9 mouse cellular contexts compared by ENCODE assay signal in genomic region chr5:52051383-52052071, GRCm38 (mm10).
A peak's percentile ranks its signal among the peaks of the same experiment; 100 is the strongest.
DNase-seq lines count a peak whose midpoint lies in the region; TF ChIP-seq lines count a peak whose summit lies in the region.
"Had no signal": no experiment of that assay in that cellular context is flagged by ENCODE, and none has a peak within 500 bp of the region (broad histone marks: within the 10 kb centered on the region; RNA-seq: fewer than 3 reads in every experiment).

No protein-coding gene starts in this region.

- peak overlapping the region; percentile 31; the same call in 1 of the 2 replicates for H3K27ac ChIP-seq in heart, embryonic 10.5 days
- H3K27ac ChIP-seq in heart, adult 2 months, result no peak overlapping the region

- H3K4me1 ChIP-seq in heart, embryonic 10.5 days, result peaks cover 9% of the 10 kb centered on the region; the same call in 1 of the 2 replicates
- H3K4me1 ChIP-seq in heart, adult 2 months (ENCODE audit: control insufficient read depth, insufficient read depth, low read length), result no peaks in the 10 kb centered on the region

- no peak overlapping the region for H3K9ac ChIP-seq in heart, adult 2 months (ENCODE audit: low read depth, low read length)

- no peaks in the 10 kb centered on the region for H3K9me3 ChIP-seq in heart, embryonic 10.5 days

- 47% methylated on average over 10 of the region's 10 CpGs for WGBS in heart, embryonic 10.5 days
- 34% methylated on average over 10 of the region's 10 CpGs for WGBS in heart, adult 2 months

- TF ChIP-seq EP300 in heart, adult 2 months (IDR thresholded peaks at IDR 0.05; ENCODE audit: insufficient read depth, low read depth, low read length), result no peak

- H3K36me3 ChIP-seq in heart, embryonic 10.5 days, result no peaks in the 10 kb centered on the region
- H3K36me3 ChIP-seq in heart, adult 2 months (ENCODE audit: control insufficient read depth, insufficient read depth, low read length), result no peaks in the 10 kb centered on the region

- TF ChIP-seq CTCF in heart, adult 2 months (IDR thresholded peaks at IDR 0.05), result no peak
- TF ChIP-seq CTCF in brain, embryonic 14.5 days (IDR thresholded peaks at IDR 0.05; ENCODE audit: borderline replicate concordance, extremely low read depth, insufficient read depth, insufficient read length), result no peak

- DNase-seq in heart, embryonic 10.5 days (ENCODE audit: low spot score), result peak; percentile 80
- DNase-seq in heart, adult 2 months, result no peak
- DNase-seq in brain, embryonic 14.5 days (ENCODE audit: low read depth), result peak; percentile 89
- DNase-seq in frontal cortex, postnatal 36 days (ENCODE audit: low spot score in 2 of 2), result peak; percentile 41 to 53
- DNase-seq in left cerebral cortex, postnatal 14 days (ENCODE audit: low spot score in 2 of 2), result peak; percentile 27 to 75
- no peak for DNase-seq in urinary bladder, postnatal 10 days (ENCODE audit: low spot score)
- DNase-seq in adrenal gland, adult (ENCODE audit: inconsistent age in 2 of 2, low spot score in 1 of 2), result no peak
- DNase-seq in lung, adult 18-20 months, result no peak

- H3K27me3 ChIP-seq in heart, embryonic 10.5 days (ENCODE audit: insufficient read depth, poor library complexity, severe bottlenecking), result no peaks in the 10 kb centered on the region
- no peaks in the 10 kb centered on the region for H3K27me3 ChIP-seq in heart, adult 2 months (ENCODE audit: control insufficient read depth, insufficient read depth, low read length)
- H3K27me3 ChIP-seq: CH12.LX had no signal

- no peaks in the 10 kb centered on the region for H3K79me2 ChIP-seq in heart, adult 2 months (replicated peaks; ENCODE audit: control insufficient read depth, insufficient read depth, low read length)

- H3K4me3 ChIP-seq in heart, embryonic 10.5 days, result no peak overlapping the region
- H3K4me3 ChIP-seq in heart, adult 2 months, result no peak overlapping the region

- intact Hi-C loops in heart, adult 2 months (cut with DNase I), result no loop called here
- intact Hi-C loops in left cerebral cortex, postnatal 14 days (cut with DNase I), result no loop called here

- no peak for TF ChIP-seq POLR2A in heart, adult 2 months (IDR thresholded peaks at IDR 0.05; ENCODE audit: insufficient read depth, low read depth, low read length)
- TF ChIP-seq POLR2A in brain, embryonic 14.5 days (IDR thresholded peaks at IDR 0.05; ENCODE audit: borderline replicate concordance, extremely low read depth, insufficient read depth, insufficient read length, poor library complexity, severe bottlenecking), result no peak

Comparison
In these comparisons a context has a peak if more than half of its experiments do, and no peak if none do; other contexts are left out.
1. DNase-seq: peak in heart, embryonic 10.5 days (single experiment), brain, embryonic 14.5 days (single experiment), frontal cortex, postnatal 36 days (2 of 2) and left cerebral cortex, postnatal 14 days (2 of 2); none in heart, adult 2 months (0 of 2), urinary bladder, postnatal 10 days (single experiment), adrenal gland, adult (0 of 2) and lung, adult 18-20 months (0 of 2).